Mouse (Mus musculus) stomach, postnatal 0 days (tissue): ENCODE measurements around the gene Vmn2r110. TPM values are rescaled to one million over a fixed set of nuclear protein-coding genes. Genes with fewer than 3 reads are reported as not detected.

Source experiments
- ATAC-seq: fragments of 200-750 bp; cut with Nextera tagmentation; 2 replicates; pipeline ENCODE4 v1.8.0; 2017; ENCODE audit not compliant: low FRiP score, low TSS enrichment
- DNase-seq: peaks from one replicate; pipeline ENCODE4 v3.0.0-alpha.2; 2016; ENCODE audit warnings: low spot score
- H3K27ac ChIP-seq: fragments of 300-500 bp; sonication (generic); replicated peaks from 2 replicates; pipeline ENCODE4 v1.5.1; 2014; ENCODE audit warnings: mild to moderate bottlenecking, control low read depth
- H3K27me3 ChIP-seq: fragments of 300-500 bp; sonication (generic); 2 replicates; pipeline ENCODE4 v1.6.1; 2014; ENCODE audit warnings: low read length; ENCODE audit not compliant: control insufficient read depth, insufficient read depth
- H3K36me3 ChIP-seq: fragments of 300-500 bp; sonication (generic); 2 replicates; pipeline ENCODE4 v1.6.1; 2014; ENCODE audit warnings: low read length, mixed read lengths; ENCODE audit not compliant: control insufficient read depth, insufficient read depth
- H3K4me1 ChIP-seq: fragments of 300-500 bp; sonication (generic); replicated peaks from 2 replicates; pipeline ENCODE4 v1.6.1; 2014; ENCODE audit warnings: antibody characterized with exemption; ENCODE audit not compliant: control insufficient read depth, insufficient read depth
- H3K4me2 ChIP-seq: fragments of 300-500 bp; sonication (generic); replicated peaks from 2 replicates; pipeline ENCODE4 v1.6.1; 2014; ENCODE audit warnings: low read depth, mild to moderate bottlenecking, control low read depth, moderate library complexity
- H3K4me3 ChIP-seq: fragments of 300-500 bp; sonication (generic); 2 replicates; pipeline ENCODE4 v1.5.1; 2014; ENCODE audit warnings: low read depth, low read length, control low read depth
- H3K9ac ChIP-seq: fragments of 300-500 bp; sonication (generic); 2 replicates; pipeline ENCODE4 v1.6.1; 2014; ENCODE audit warnings: mild to moderate bottlenecking, low read length, control low read depth, mixed read lengths
- H3K9me3 ChIP-seq: fragments of 300-500 bp; sonication (generic); 2 replicates; pipeline ENCODE4 v1.6.1; 2016; ENCODE audit warnings: low read length; ENCODE audit not compliant: control insufficient read depth
- CTCF ChIP-seq: IDR thresholded peaks from 2 replicates; pipeline ENCODE4 v1.5.1; 2016; ENCODE audit warnings: antibody characterized with exemption, low read depth, mild to moderate bottlenecking, moderate library complexity
- EP300 ChIP-seq: optimal IDR thresholded peaks from 2 replicates; pipeline ENCODE3; 2016; ENCODE audit warnings: antibody characterized with exemption
- WGBS: fragments of 180-500 bp; shearing (Covaris S2); extraction: QIAGEN DNeasy Blood & Tissue Kit; methylation state at CpG from one replicate; pipeline ENCODE4 v1.1.7; 2014; 5-methylcytosine and 5-hydroxymethylcytosine counted together
- polyA plus RNA-seq: library from polyadenylated mRNA; unstranded; fragments of >200 nt; fragmentation: Nextera tagmentation; extraction: Ambion mirVana; gene quantifications from 2 replicates; pipeline ENCODE4 v1.2.1, GENCODE M21; 2015

Gene Vmn2r110
- polyA plus RNA-seq, result 0.01 TPM in 1 of 2 replicates, not detected in the other

GRCm38 (mm10) chr17:20596323-20596722 lies at the start of gene Vmn2r110:
TSS of gene Vmn2r110 (minus strand) at chr17:20596423.
- DNase-seq (no peak), ATAC-seq (no peak)
- Histone ChIP-seq H3K4me3 (no peak within 1 kb of the TSS), H3K27ac (no peak within 1 kb of the TSS), H3K9me3 (no peaks in the 10 kb centered on the region), H3K36me3 (no peaks in the 10 kb centered on the region), H3K4me2 (no peak within 1 kb of the TSS), H3K9ac (no peak within 1 kb of the TSS), H3K27me3 (no peaks in the 10 kb centered on the region), H3K4me1 (no peaks in the 10 kb centered on the region)
- 20% methylated on average over 1 of the region's 1 CpGs for WGBS
- no peak for TF ChIP-seq CTCF
- TF ChIP-seq EP300, result no peak

DNA sequence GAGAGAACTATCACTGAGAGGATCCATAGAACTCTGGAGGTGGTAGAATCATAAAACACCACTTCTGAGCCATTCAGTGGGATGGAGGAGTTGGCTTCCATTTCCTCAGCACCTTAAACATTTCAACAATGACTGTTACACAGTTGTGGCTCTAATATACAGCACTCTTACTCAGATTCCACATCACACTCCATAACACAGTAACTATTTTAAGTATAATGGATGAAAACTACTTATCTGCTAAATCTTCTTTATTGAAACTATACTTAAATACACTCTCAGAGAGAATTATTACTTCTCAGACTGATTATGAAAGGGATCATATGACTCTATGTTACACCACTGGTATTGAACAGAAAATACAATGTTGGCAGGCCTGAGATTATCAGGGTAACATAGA lies 28.6 kb upstream of the Vmn2r110 start, which contains the start of gene Fpr-rs3:
Gene Fpr-rs3, minus strand, starts transcription at position 101 of the 400 bp plus-strand sequence.
- Histone ChIP-seq H3K36me3 (no peaks in the 10 kb centered on the region), H3K9me3 (no peaks in the 10 kb centered on the region), H3K4me3 (no peak within 1 kb of the TSS), H3K27ac (no peak within 1 kb of the TSS), H3K27me3 (no peaks in the 10 kb centered on the region), H3K4me2 (no peak within 1 kb of the TSS), H3K4me1 (no peaks in the 10 kb centered on the region), H3K9ac (no peak within 1 kb of the TSS)
- ATAC-seq (no peak), DNase-seq (no peak)
- TF ChIP-seq CTCF, result no peak
- TF ChIP-seq EP300, result no peak

DNA sequence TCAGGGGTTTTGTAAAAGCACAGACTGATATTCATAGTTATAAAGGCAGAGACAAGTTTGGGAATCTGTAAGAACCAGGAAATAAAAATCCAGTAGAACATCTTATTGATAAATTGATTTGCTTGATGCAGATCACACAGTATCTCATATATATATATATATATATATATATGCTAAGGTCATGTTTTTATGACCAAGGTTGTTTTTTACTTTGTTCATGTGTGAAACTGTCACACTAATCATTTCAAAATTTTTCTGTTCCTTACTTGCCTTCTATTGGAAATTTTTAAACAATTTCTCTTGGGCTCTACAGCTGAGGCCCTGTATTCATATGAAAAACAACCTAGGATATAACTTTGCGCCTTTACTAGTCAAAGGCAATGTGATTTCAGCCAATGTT lies 31.6 kb downstream of the Vmn2r110 start, which contains the start of gene Vmn2r109:
Gene Vmn2r109, minus strand, starts transcription at position 101 of the 400 bp plus-strand sequence.
- no peaks in the 10 kb centered on the region for H3K4me1 ChIP-seq
- no peak within 1 kb of the TSS for H3K4me2 ChIP-seq
- H3K9ac ChIP-seq, result no peak within 1 kb of the TSS
- H3K27me3 ChIP-seq, result no peaks in the 10 kb centered on the region
- no peak within 1 kb of the TSS for H3K27ac ChIP-seq
- no peaks in the 10 kb centered on the region for H3K36me3 ChIP-seq
- ATAC-seq, result no peak
- H3K9me3 ChIP-seq, result no peaks in the 10 kb centered on the region
- H3K4me3 ChIP-seq, result no peak within 1 kb of the TSS
- TF ChIP-seq EP300, result no peak
- no peak for TF ChIP-seq CTCF
- no peak for DNase-seq
- 86% methylated on average over 1 of the region's 1 CpGs for WGBS

Other genes starting within 250 kb of the Vmn2r110 start
- 0.04 TPM in 1 of 2 replicates, not detected in the other for gene Vmn1r224, start 182.3 kb downstream of the Vmn2r110 start, polyA plus RNA-seq
- gene Vmn2r108, start 115.1 kb downstream of the Vmn2r110 start, polyA plus RNA-seq, result not detected in 2 replicates
- gene Vmn1r225, start 98.3 kb downstream of the Vmn2r110 start, polyA plus RNA-seq, result not detected in 2 replicates
- not detected in 2 replicates for gene Vmn2r109, start 31.7 kb downstream of the Vmn2r110 start, polyA plus RNA-seq
- gene Fpr-rs3, start 28.5 kb upstream of the Vmn2r110 start, polyA plus RNA-seq, result not detected in 2 replicates
- not detected in 2 replicates for gene Vmn1r226, start 86.4 kb upstream of the Vmn2r110 start, polyA plus RNA-seq
- not detected in 2 replicates for gene Vmn1r227, start 133.4 kb upstream of the Vmn2r110 start, polyA plus RNA-seq
- not detected in 2 replicates for gene Vmn1r228, start 189.7 kb upstream of the Vmn2r110 start, polyA plus RNA-seq
- gene Vmn1r229, start 215.1 kb upstream of the Vmn2r110 start, polyA plus RNA-seq, result 0.07 TPM in 1 of 2 replicates, not detected in the other
- gene Vmn1r230, start 244.0 kb upstream of the Vmn2r110 start, polyA plus RNA-seq, result not detected in 2 replicates